Mouse (Mus musculus) hindbrain, embryonic 11.5 days (tissue): ENCODE data around the gene Cyb5d1. TPM values are rescaled to one million over a fixed set of nuclear protein-coding genes. Genes with fewer than 3 reads are reported as not detected.
"Not testable (repeated sequence)": the region's sequence is repeated elsewhere in the genome, so short reads cannot be mapped to it uniquely, and the experiment has no call there.

Experiments
- ATAC-seq: fragments of 200-750 bp; cut with Nextera tagmentation; 2 replicates; pipeline ENCODE4 v1.8.0; 2017; ENCODE audit warnings: mild to moderate bottlenecking, moderate TSS enrichment, moderate library complexity; ENCODE audit not compliant: low FRiP score
- DNase-seq: peaks from one replicate; pipeline ENCODE4 v3.0.0-alpha.2; 2015; ENCODE audit warnings: low spot score
- H3K27ac ChIP-seq: fragments of 300-500 bp; sonication (generic); 2 replicates; pipeline ENCODE4 v1.5.1; 2014; ENCODE audit warnings: mild to moderate bottlenecking, low read depth, low read length
- H3K27me3 ChIP-seq: fragments of 300-500 bp; sonication (generic); 2 replicates; pipeline ENCODE4 v1.6.1; 2014; ENCODE audit warnings: mild to moderate bottlenecking, low read length, moderate library complexity, mixed read lengths; ENCODE audit not compliant: control insufficient read depth, insufficient read depth
- H3K36me3 ChIP-seq: fragments of 300-500 bp; sonication (generic); 2 replicates; pipeline ENCODE4 v1.6.1; 2014; ENCODE audit warnings: mild to moderate bottlenecking, low read length, moderate library complexity, mixed read lengths; ENCODE audit not compliant: control insufficient read depth, insufficient read depth
- H3K4me1 ChIP-seq: fragments of 300-500 bp; sonication (generic); replicated peaks from 2 replicates; pipeline ENCODE4 v1.6.1; 2014; ENCODE audit warnings: low read length, mixed read lengths; ENCODE audit not compliant: control insufficient read depth, insufficient read depth
- H3K4me2 ChIP-seq: fragments of 300-500 bp; sonication (generic); replicated peaks from 2 replicates; pipeline ENCODE4 v1.6.1; 2014; ENCODE audit warnings: mild to moderate bottlenecking, low read depth, low read length
- H3K4me3 ChIP-seq: fragments of 300-500 bp; sonication (generic); 2 replicates; pipeline ENCODE4 v1.5.1; 2014; ENCODE audit warnings: low read depth, low read length
- H3K9ac ChIP-seq: fragments of 300-500 bp; sonication (generic); 2 replicates; pipeline ENCODE4 v1.6.1; 2014; ENCODE audit warnings: low read depth, low read length
- H3K9me3 ChIP-seq: fragments of 300-500 bp; sonication (generic); 2 replicates; pipeline ENCODE4 v1.6.1; 2016; ENCODE audit warnings: low read length; ENCODE audit not compliant: control insufficient read depth
- WGBS: fragments of 180-500 bp; shearing (Covaris S2); extraction: QIAGEN DNeasy Blood & Tissue Kit; methylation state at CpG from one replicate; pipeline ENCODE4 v1.1.7; 2014; 5-methylcytosine and 5-hydroxymethylcytosine counted together
- polyA plus RNA-seq: library from polyadenylated mRNA; unstranded; fragments of >200 nt; fragmentation: Nextera tagmentation; extraction: Ambion mirVana; gene quantifications from 2 replicates; pipeline ENCODE4 v1.2.1, GENCODE M21; 2014

Gene Cyb5d1
- 32.7 and 45.2 TPM in 2 replicates for polyA plus RNA-seq

- DNase-seq (peak; percentile 89), ATAC-seq (peak; percentile 76)
- not testable (repeated sequence) for H3K27me3 ChIP-seq, H3K9me3 ChIP-seq, H3K36me3 ChIP-seq
- Histone ChIP-seq H3K9ac (peak within 1 kb of the TSS; percentile 87), H3K4me3 (peak within 1 kb of the TSS; percentile 62), H3K4me1 (peaks cover 17% of the 10 kb centered on the region), H3K4me2 (peak within 1 kb of the TSS; percentile 80), H3K27ac (peak within 1 kb of the TSS; percentile 89)
- 1% methylated on average over 21 of the region's 24 CpGs for WGBS
Measured at GRCm38 (mm10) chr11:69395235-69395633, at the start of gene Cyb5d1, which contains the start of gene Naa38. Gene Cyb5d1 (minus strand): TSS chr11:69395631. Gene Naa38 (plus strand): TSS chr11:69395487.

DNA sequence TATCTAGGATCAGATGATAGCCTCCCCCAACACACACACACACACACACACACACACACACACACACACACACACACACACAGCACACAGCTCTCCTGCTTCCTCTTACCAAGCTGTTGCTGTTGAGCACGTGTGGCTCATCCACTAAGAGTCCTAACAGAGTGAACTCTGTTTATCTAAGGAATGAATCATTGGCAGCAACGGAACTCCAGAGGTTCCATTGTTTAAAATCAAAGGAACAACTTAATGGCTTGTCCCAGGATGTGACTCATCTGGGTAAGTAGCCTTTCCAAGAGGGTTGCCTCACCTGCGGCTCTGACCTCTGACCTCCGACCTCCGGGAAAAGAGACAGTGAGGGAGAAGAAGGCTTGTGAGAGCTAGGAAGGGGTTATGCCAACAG, 47.9 kb upstream of the Cyb5d1 start:
- Histone ChIP-seq H3K9me3 (no peaks in the 10 kb centered on the region), H3K27me3 (no peaks in the 10 kb centered on the region), H3K4me2 (no peak overlapping the region), H3K9ac (no peak overlapping the region), H3K36me3 (no peaks in the 10 kb centered on the region), H3K4me1 (no peaks in the 10 kb centered on the region), H3K27ac (no peak overlapping the region), H3K4me3 (no peak overlapping the region)
- no peak for DNase-seq
- WGBS, result 52% methylated on average over 5 of the region's 5 CpGs
- ATAC-seq, result no peak

DNA sequence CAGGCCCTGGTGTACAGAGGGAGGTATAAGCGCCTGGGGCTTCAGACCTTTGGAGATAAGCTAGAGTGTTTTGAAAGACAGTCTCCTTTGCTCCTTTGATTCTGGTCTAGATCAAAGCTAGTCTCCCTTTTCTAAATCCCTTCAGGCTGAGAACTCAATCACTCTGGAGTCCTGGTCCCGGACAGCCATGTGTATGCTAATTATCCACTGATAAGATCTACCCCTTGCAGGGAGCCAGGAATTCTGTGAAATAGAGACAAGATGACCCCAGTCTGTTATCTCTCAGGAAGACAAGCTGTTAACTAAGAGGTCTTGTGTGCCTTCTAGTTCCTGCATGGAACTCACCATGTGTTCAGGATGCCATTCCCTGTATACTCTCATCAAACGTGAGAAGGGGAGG, 41.9 kb upstream of the Cyb5d1 start:
- Histone ChIP-seq H3K9me3 (no peaks in the 10 kb centered on the region), H3K36me3 (no peaks in the 10 kb centered on the region), H3K4me1 (no peaks in the 10 kb centered on the region), H3K27ac (no peak overlapping the region), H3K27me3 (no peaks in the 10 kb centered on the region), H3K9ac (no peak overlapping the region), H3K4me3 (no peak overlapping the region), H3K4me2 (no peak overlapping the region)
- 55% methylated on average over 3 of the region's 3 CpGs for WGBS
- ATAC-seq, result no peak
- no peak for DNase-seq

- Histone ChIP-seq H3K9ac (no peak overlapping the region), H3K27ac (no peak overlapping the region), H3K27me3 (no peaks in the 10 kb centered on the region), H3K9me3 (no peaks in the 10 kb centered on the region), H3K4me3 (no peak overlapping the region), H3K36me3 (no peaks in the 10 kb centered on the region), H3K4me2 (no peak overlapping the region), H3K4me1 (no peaks in the 10 kb centered on the region)
- DNase-seq (no peak), ATAC-seq (no peak)
- 70% methylated on average over 6 of the region's 6 CpGs for WGBS
Measured at GRCm38 (mm10) chr11:69433189-69433588, 37.8 kb upstream of the Cyb5d1 start.

- H3K27ac ChIP-seq, result no peak overlapping the region
Measured at GRCm38 (mm10) chr11:69432640-69432982, 37.2 kb upstream of the Cyb5d1 start.

DNA sequence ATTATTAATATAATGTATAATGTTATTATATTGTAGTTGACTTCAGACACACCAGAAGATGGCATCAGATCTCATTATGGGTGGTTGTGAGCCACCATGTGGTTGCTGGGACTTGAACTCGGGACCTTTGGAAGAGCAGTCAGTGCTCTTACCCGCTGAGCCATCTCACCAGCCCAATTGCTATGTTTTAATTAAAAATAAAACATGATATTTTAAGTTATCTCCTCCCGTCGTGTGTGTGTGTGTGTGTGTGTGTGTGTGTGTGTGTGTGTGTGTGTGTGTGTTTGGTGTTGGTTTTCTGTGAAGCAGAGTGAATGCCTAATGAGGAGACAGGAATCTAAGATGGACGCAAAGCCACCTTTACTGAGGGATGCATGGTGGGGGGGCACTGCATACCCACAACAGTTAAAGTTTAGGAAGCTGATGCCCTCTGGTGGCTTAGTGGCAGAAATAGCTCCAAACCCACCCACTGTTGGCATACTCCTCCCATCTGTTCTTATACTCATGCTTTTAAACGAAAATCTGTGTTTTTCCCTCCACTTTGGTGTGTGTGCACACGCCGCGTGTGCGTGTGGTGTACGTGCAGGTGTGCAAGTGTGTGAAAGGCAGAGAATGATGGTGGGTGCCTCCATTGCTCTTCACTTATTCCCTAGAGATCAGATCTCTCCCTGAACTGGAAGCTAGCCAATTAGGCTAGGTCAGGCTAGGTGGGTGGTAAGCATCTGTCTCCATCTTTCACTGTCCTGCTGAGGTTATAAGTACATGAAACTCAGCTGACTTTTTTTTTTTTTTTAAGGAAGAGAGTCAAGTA, 36.6 kb upstream of the Cyb5d1 start:
- Histone ChIP-seq H3K36me3 (no peaks in the 10 kb centered on the region), H3K9ac (no peak overlapping the region), H3K27ac (no peak overlapping the region), H3K4me1 (no peaks in the 10 kb centered on the region), H3K4me3 (no peak overlapping the region), H3K27me3 (no peaks in the 10 kb centered on the region), H3K4me2 (no peak overlapping the region), H3K9me3 (no peaks in the 10 kb centered on the region)
- DNase-seq (peak; percentile 83), ATAC-seq (0 out of 2 replicates have a peak, but pooled peaks have one; percentile 25)
- 46% methylated on average over 11 of the region's 11 CpGs for WGBS

More at GRCm38 (mm10) chr11:69432640-69432982, 37.2 kb upstream of the Cyb5d1 start:
- 77% methylated on average over 11 of the region's 11 CpGs for WGBS
- no peaks in the 10 kb centered on the region for H3K27me3 ChIP-seq
- no peak overlapping the region for H3K4me2 ChIP-seq
- no peaks in the 10 kb centered on the region for H3K9me3 ChIP-seq
- H3K36me3 ChIP-seq, result no peaks in the 10 kb centered on the region
- H3K4me3 ChIP-seq, result no peak overlapping the region
- no peaks in the 10 kb centered on the region for H3K4me1 ChIP-seq
- no peak overlapping the region for H3K9ac ChIP-seq
- no peak for DNase-seq
- no peak for ATAC-seq

GRCm38 (mm10) chr11:69430631-69431030, 35.2 kb upstream of the Cyb5d1 start:
- H3K4me1 ChIP-seq, result no peaks in the 10 kb centered on the region
- H3K27ac ChIP-seq, result no peak overlapping the region
- H3K9me3 ChIP-seq, result no peaks in the 10 kb centered on the region
- ATAC-seq (no peak), DNase-seq (no peak)
- no peak overlapping the region for H3K9ac ChIP-seq
- no peaks in the 10 kb centered on the region for H3K27me3 ChIP-seq
- no peak overlapping the region for H3K4me3 ChIP-seq
- WGBS, result 88% methylated on average over 15 of the region's 15 CpGs
- H3K36me3 ChIP-seq, result no peaks in the 10 kb centered on the region
- H3K4me2 ChIP-seq, result no peak overlapping the region

DNA sequence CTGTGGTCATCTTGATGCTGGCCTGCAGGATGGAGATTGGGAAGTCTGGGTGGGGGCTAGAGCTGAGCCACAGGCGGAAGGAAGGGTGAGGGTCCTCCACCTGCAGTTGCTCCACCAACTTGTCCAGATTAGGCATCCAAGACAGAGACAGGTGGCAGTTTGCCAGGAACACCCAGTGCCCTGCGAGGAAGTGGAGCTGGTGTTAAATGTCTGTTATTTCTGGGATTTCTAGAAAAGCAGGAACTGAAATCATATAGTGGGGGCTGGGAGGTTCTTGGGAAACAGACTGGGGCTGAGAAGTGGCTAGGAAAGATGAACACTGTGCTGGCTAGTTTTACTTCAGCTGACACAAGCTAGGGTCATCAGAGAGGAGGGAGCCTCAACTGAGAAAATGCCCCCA, 33.9 kb upstream of the Cyb5d1 start:
- H3K27me3 ChIP-seq, result no peaks in the 10 kb centered on the region
- no peak overlapping the region for H3K9ac ChIP-seq
- 63% methylated on average over 2 of the region's 2 CpGs for WGBS
- ATAC-seq (no peak), DNase-seq (no peak)
- no peak overlapping the region for H3K4me2 ChIP-seq
- H3K4me3 ChIP-seq, result no peak overlapping the region
- H3K4me1 ChIP-seq, result no peaks in the 10 kb centered on the region
- no peaks in the 10 kb centered on the region for H3K36me3 ChIP-seq
- no peaks in the 10 kb centered on the region for H3K9me3 ChIP-seq
- H3K27ac ChIP-seq, result no peak overlapping the region

- DNase-seq (no peak), ATAC-seq (no peak)
- Histone ChIP-seq H3K27ac (no peak overlapping the region), H3K4me2 (no peak overlapping the region), H3K36me3 (no peaks in the 10 kb centered on the region), H3K9ac (no peak overlapping the region), H3K4me1 (no peaks in the 10 kb centered on the region), H3K9me3 (no peaks in the 10 kb centered on the region), H3K4me3 (no peak overlapping the region), H3K27me3 (no peaks in the 10 kb centered on the region)
- 29% methylated on average over 4 of the region's 4 CpGs for WGBS
Measured at GRCm38 (mm10) chr11:69428751-69429150, 33.3 kb upstream of the Cyb5d1 start.
